Mouse (Mus musculus): ENCODE measurements around the gene Fam20b.

- TF ChIP-seq CTCF (IDR thresholded peaks at IDR 0.05; ENCODE audit: borderline replicate concordance, extremely low read depth, insufficient read depth, insufficient read length) (peak; percentile 36; the same call in 1 of the 2 replicates), POLR2A (IDR thresholded peaks at IDR 0.05; ENCODE audit: borderline replicate concordance, extremely low read depth, insufficient read depth, insufficient read length, poor library complexity, severe bottlenecking) (no peak)
Measured at GRCm38 (mm10) chr1:156730802-156731201, 11.9 kb upstream of the Fam20b start.
